Mouse (Mus musculus): Measurements from ENCODE around the gene Dlg1.

GRCm38 (mm10) chr16:31634371-31634770, 28.9 kb upstream of the Dlg1 start:
- no peak for TF ChIP-seq CTCF (IDR thresholded peaks at IDR 0.05)
- TF ChIP-seq EP300 (IDR thresholded peaks at IDR 0.05) = no peak
